Mouse (Mus musculus): ENCODE results near the gene Adam34. TPM values are rescaled to one million over a fixed set of nuclear protein-coding genes. Genes with fewer than 3 reads are reported as not detected.
"Not testable (repeated sequence)": the region's sequence is repeated elsewhere in the genome, so short reads cannot be mapped to it uniquely, and the experiment has no call there.

Adam34 gene
- polyA plus RNA-seq (2014; fragmentation: Nextera tagmentation; extraction: Ambion mirVana): not detected in 2 replicates

DNA sequence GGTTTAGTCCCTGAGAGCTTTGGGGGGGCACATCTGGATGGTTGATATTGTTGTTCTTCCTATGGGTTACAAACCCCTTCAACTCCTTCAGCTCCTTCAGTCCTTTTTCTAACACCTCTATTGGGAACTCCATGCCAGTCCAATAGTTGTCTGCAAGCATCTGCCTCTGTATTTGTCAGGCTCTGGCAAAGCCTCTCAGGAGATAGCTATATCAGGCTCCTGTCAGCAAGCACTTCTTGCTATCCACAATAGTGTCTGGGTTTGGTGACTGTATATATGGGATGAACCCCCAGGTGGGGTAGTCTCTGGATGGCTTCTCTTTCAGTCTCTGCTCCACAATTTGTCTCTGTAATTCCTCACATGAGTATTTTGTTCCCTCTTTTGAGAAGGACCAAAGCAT lies at the start of gene Adam34:
TSS of gene Adam34 (minus strand) at position 101 of the 400 bp plus-strand sequence.
- H3K4me3 ChIP-seq (ENCODE audit: low read depth, low read length): no peak within 1 kb of the TSS
- no peaks in the 10 kb centered on the region for H3K9me3 ChIP-seq (ENCODE audit: control insufficient read depth, low read length)
- H3K4me2 ChIP-seq (ENCODE audit: low read depth, low read length): no peak within 1 kb of the TSS
- DNase-seq (ENCODE audit: low spot score) (no peak), ATAC-seq (ENCODE audit: low read depth) (no peak)
- no peaks in the 10 kb centered on the region for H3K36me3 ChIP-seq (ENCODE audit: control insufficient read depth, insufficient read depth, low read length)
- no peaks in the 10 kb centered on the region for H3K4me1 ChIP-seq (ENCODE audit: control insufficient read depth, insufficient read depth, low read length)
- H3K9ac ChIP-seq (ENCODE audit: low read depth, low read length): no peak within 1 kb of the TSS
- no peak within 1 kb of the TSS for H3K27ac ChIP-seq (replicated peaks; ENCODE audit: low read depth, low read length)
- H3K27me3 ChIP-seq (replicated peaks; ENCODE audit: control insufficient read depth, insufficient read depth, low read length): no peaks in the 10 kb centered on the region

DNA sequence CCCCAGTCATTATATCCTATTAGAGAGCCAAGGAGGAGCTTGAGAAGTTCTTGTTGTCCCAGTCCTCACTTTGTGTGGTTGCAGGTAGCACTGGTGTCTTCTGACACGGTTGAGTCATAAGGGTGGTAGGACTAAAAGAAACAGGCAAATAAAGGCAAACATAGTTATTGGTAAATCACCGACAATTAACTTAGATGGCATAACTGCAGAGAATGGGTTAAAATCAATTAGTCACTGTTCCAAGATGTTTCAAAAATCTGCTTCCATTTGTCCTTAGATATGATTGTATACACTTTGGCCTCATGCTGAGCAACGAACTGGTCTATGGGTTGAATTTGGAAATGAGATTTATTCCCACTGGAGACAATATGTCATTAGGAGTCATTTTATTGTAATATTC lies 82.7 kb downstream of the Adam34 start, which contains the start of gene Gm5346:
TSS of gene Gm5346 (minus strand) at position 101 of the 400 bp plus-strand sequence.
- ATAC-seq (ENCODE audit: low read depth) (no peak), DNase-seq (ENCODE audit: low spot score) (no peak)
- H3K9me3 ChIP-seq (ENCODE audit: control insufficient read depth, low read length): no peaks in the 10 kb centered on the region
- H3K36me3 ChIP-seq (ENCODE audit: control insufficient read depth, insufficient read depth, low read length): no peaks in the 10 kb centered on the region
- H3K27me3 ChIP-seq (replicated peaks; ENCODE audit: control insufficient read depth, insufficient read depth, low read length): no peaks in the 10 kb centered on the region
- no peak within 1 kb of the TSS for H3K9ac ChIP-seq (ENCODE audit: low read depth, low read length)
- H3K27ac ChIP-seq (replicated peaks; ENCODE audit: low read depth, low read length): no peak within 1 kb of the TSS
- H3K4me3 ChIP-seq (ENCODE audit: low read depth, low read length): no peak within 1 kb of the TSS
- H3K4me1 ChIP-seq (ENCODE audit: control insufficient read depth, insufficient read depth, low read length): no peaks in the 10 kb centered on the region
- no peak within 1 kb of the TSS for H3K4me2 ChIP-seq (ENCODE audit: low read depth, low read length)
- 84% methylated on average over 3 of the region's 3 CpGs for WGBS

DNA sequence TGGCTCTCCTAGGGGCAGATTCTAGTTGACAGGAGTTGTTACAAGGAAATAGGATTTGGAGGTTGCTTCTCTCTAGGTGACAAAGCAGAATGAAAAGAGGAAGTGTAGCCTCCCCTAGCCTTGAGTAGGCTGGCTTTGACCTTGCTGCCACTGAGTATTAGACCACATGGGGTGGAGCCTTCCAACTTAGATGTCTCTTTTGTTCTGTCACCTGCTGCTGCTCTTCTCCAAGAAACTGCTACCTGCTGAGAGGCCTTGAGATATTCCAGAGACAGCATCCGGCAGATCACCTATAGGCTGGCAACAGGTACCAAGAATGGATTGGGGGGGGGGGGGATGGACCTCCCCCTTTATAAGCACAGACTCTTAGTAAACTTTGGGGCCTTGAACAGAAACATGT lies 93.8 kb downstream of the Adam34 start:
- Histone ChIP-seq H3K4me1 (ENCODE audit: control insufficient read depth, insufficient read depth, low read length) (no peaks in the 10 kb centered on the region), H3K9ac (ENCODE audit: low read depth, low read length) (no peak overlapping the region), H3K4me3 (ENCODE audit: low read depth, low read length) (no peak overlapping the region), H3K9me3 (ENCODE audit: control insufficient read depth, low read length) (no peaks in the 10 kb centered on the region), H3K36me3 (ENCODE audit: control insufficient read depth, insufficient read depth, low read length) (no peaks in the 10 kb centered on the region), H3K4me2 (ENCODE audit: low read depth, low read length) (no peak overlapping the region), H3K27me3 (replicated peaks; ENCODE audit: control insufficient read depth, insufficient read depth, low read length) (no peaks in the 10 kb centered on the region), H3K27ac (replicated peaks; ENCODE audit: low read depth, low read length) (no peak overlapping the region)
- WGBS: 100% methylated on average over 1 of the region's 1 CpGs
- no peak for DNase-seq (ENCODE audit: low spot score)
- ATAC-seq (ENCODE audit: low read depth): no peak

DNA sequence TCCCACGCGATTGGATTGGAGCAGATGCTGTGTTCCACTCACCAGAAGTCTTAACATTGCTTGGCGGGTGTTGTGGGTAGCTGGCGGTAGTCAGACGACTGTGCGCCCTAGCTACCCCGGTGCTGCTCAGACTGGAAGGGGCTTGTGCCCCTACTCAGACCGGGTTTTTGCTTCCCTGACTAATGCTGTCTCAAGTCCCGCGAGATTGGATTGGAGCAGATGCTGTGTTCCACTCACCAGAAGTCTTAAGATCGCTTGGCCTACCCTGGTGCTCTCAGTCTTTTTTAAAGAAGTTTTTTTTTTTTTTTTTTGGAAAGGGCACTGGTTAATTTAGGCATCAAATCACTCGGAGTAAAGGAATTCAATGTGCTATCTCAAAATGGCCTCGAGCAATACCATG lies 106.2 kb downstream of the Adam34 start:
- not testable (repeated sequence) for H3K27ac ChIP-seq (replicated peaks; ENCODE audit: low read depth, low read length); H3K36me3 ChIP-seq (ENCODE audit: control insufficient read depth, insufficient read depth, low read length); DNase-seq (ENCODE audit: low spot score); H3K9me3 ChIP-seq (ENCODE audit: control insufficient read depth, low read length); H3K4me3 ChIP-seq (ENCODE audit: low read depth, low read length); H3K9ac ChIP-seq (ENCODE audit: low read depth, low read length); H3K27me3 ChIP-seq (replicated peaks; ENCODE audit: control insufficient read depth, insufficient read depth, low read length); H3K4me1 ChIP-seq (ENCODE audit: control insufficient read depth, insufficient read depth, low read length); H3K4me2 ChIP-seq (ENCODE audit: low read depth, low read length); ATAC-seq (ENCODE audit: low read depth)
- 81% methylated on average over 13 of the region's 13 CpGs for WGBS

DNA sequence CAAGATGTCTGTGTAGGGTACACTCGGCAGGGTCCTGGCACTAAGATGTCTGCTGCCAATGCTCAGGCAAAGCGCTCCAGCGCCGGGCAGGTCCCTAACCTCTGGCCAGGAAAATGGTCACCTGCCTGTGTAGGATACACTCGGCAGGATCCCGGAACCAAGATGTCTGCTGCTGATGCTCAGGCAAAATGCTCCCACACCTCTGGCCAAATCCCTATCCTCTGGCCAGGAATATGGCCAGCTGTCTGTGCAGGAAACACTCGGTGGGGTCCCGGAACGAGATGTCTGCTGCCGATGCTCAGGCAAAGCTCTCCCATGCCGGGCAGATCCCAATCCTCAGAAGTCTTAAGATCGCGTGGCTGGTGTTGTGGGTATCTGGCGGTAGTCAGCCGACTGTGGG lies 106.7 kb downstream of the Adam34 start:
- H3K9ac ChIP-seq (ENCODE audit: low read depth, low read length); H3K9me3 ChIP-seq (ENCODE audit: control insufficient read depth, low read length); H3K36me3 ChIP-seq (ENCODE audit: control insufficient read depth, insufficient read depth, low read length); ATAC-seq (ENCODE audit: low read depth); H3K4me1 ChIP-seq (ENCODE audit: control insufficient read depth, insufficient read depth, low read length); H3K4me2 ChIP-seq (ENCODE audit: low read depth, low read length); H3K27ac ChIP-seq (replicated peaks; ENCODE audit: low read depth, low read length); H3K4me3 ChIP-seq (ENCODE audit: low read depth, low read length); DNase-seq (ENCODE audit: low spot score); H3K27me3 ChIP-seq (replicated peaks; ENCODE audit: control insufficient read depth, insufficient read depth, low read length): not testable (repeated sequence)
- WGBS: 92% methylated on average over 13 of the region's 15 CpGs

Other genes starting within 250 kb of the Adam34 start
- gene Adam26b, start 181.9 kb downstream of the Adam34 start, polyA plus RNA-seq (2014; fragmentation: Nextera tagmentation; extraction: Ambion mirVana): not detected in 2 replicates
- not detected in 2 replicates for gene Adam26a, start 133.3 kb downstream of the Adam34 start, polyA plus RNA-seq (2014; fragmentation: Nextera tagmentation; extraction: Ambion mirVana)
- not detected in 2 replicates for gene Gm5346, start 82.8 kb downstream of the Adam34 start, polyA plus RNA-seq (2014; fragmentation: Nextera tagmentation; extraction: Ambion mirVana)

Measured in embryonic facial prominence, embryonic 14.5 days (tissue).